Mouse (Mus musculus): ENCODE measurements around the gene Rhbg. TPM values are rescaled to one million over a fixed set of nuclear protein-coding genes. Genes with fewer than 3 reads are reported as not detected.

Rhbg gene
- polyA plus RNA-seq, 1 experiment from 2014 or later: 0.10 TPM

- peak overlapping the region; percentile 60 for H3K4me2 ChIP-seq
- ATAC-seq (replicated peaks; ENCODE audit: insufficient number of reproducible peaks, low FRiP score, low TSS enrichment): no peak
- H3K4me1 ChIP-seq (ENCODE audit: control insufficient read depth, insufficient read depth, low read length): peaks cover 6% of the 10 kb centered on the region
- no peaks in the 10 kb centered on the region for H3K9me3 ChIP-seq (replicated peaks; ENCODE audit: control insufficient read depth, low read length)
- H3K4me3 ChIP-seq (ENCODE audit: low read depth, low read length): peak overlapping the region; percentile 39
- H3K36me3 ChIP-seq (ENCODE audit: control insufficient read depth, insufficient read depth, low read length): no peaks in the 10 kb centered on the region
- WGBS (ENCODE audit: insufficient replicate concordance): under 1% methylated on average over 61 of the region's 61 CpGs
- H3K27me3 ChIP-seq (ENCODE audit: control insufficient read depth, insufficient read depth, low read length): peaks cover 97% of the 10 kb centered on the region
- no peak overlapping the region for H3K9ac ChIP-seq (ENCODE audit: low read depth, low read length)
- H3K27ac ChIP-seq (ENCODE audit: low read depth, low read length): no peak overlapping the region
These were observed 54.1 kb downstream of the Rhbg start for GRCm38 (mm10) chr3:88200161-88200971.

GRCm38 (mm10) chr3:88199541-88200110 is 54.9 kb downstream of the Rhbg start:
- Histone ChIP-seq H3K4me1 (ENCODE audit: control insufficient read depth, insufficient read depth, low read length) (peaks cover 6% of the 10 kb centered on the region), H3K9ac (ENCODE audit: low read depth, low read length) (no peak overlapping the region), H3K36me3 (ENCODE audit: control insufficient read depth, insufficient read depth, low read length) (no peaks in the 10 kb centered on the region), H3K4me2 (no peak overlapping the region), H3K9me3 (replicated peaks; ENCODE audit: control insufficient read depth, low read length) (no peaks in the 10 kb centered on the region), H3K27me3 (ENCODE audit: control insufficient read depth, insufficient read depth, low read length) (peaks cover 94% of the 10 kb centered on the region), H3K27ac (ENCODE audit: low read depth, low read length) (no peak overlapping the region), H3K4me3 (ENCODE audit: low read depth, low read length) (no peak overlapping the region)
- 56% methylated on average over 2 of the region's 2 CpGs for WGBS (ENCODE audit: insufficient replicate concordance)
- no peak for ATAC-seq (replicated peaks; ENCODE audit: insufficient number of reproducible peaks, low FRiP score, low TSS enrichment)

GRCm38 (mm10) chr3:88198505-88199020 is 55.9 kb downstream of the Rhbg start:
- Histone ChIP-seq H3K27me3 (ENCODE audit: control insufficient read depth, insufficient read depth, low read length) (peaks cover 93% of the 10 kb centered on the region), H3K27ac (ENCODE audit: low read depth, low read length) (no peak overlapping the region), H3K4me1 (ENCODE audit: control insufficient read depth, insufficient read depth, low read length) (peaks cover 6% of the 10 kb centered on the region), H3K9ac (ENCODE audit: low read depth, low read length) (no peak overlapping the region), H3K9me3 (replicated peaks; ENCODE audit: control insufficient read depth, low read length) (0 out of 2 replicates have a peak, but pooled peaks cover 3% of the 10 kb centered on the region), H3K4me3 (ENCODE audit: low read depth, low read length) (no peak overlapping the region), H3K4me2 (no peak overlapping the region), H3K36me3 (ENCODE audit: control insufficient read depth, insufficient read depth, low read length) (no peaks in the 10 kb centered on the region)
- WGBS (ENCODE audit: insufficient replicate concordance): 3% methylated on average over 9 of the region's 9 CpGs
- no peak for ATAC-seq (replicated peaks; ENCODE audit: insufficient number of reproducible peaks, low FRiP score, low TSS enrichment)

- H3K4me3 ChIP-seq (ENCODE audit: low read depth, low read length): no peak overlapping the region
- H3K4me2 ChIP-seq: no peak overlapping the region
- H3K27me3 ChIP-seq (ENCODE audit: control insufficient read depth, insufficient read depth, low read length): peaks cover 92% of the 10 kb centered on the region
- H3K4me1 ChIP-seq (ENCODE audit: control insufficient read depth, insufficient read depth, low read length): peaks cover 6% of the 10 kb centered on the region
- 0 out of 2 replicates have a peak, but pooled peaks cover 3% of the 10 kb centered on the region for H3K9me3 ChIP-seq (replicated peaks; ENCODE audit: control insufficient read depth, low read length)
- no peaks in the 10 kb centered on the region for H3K36me3 ChIP-seq (ENCODE audit: control insufficient read depth, insufficient read depth, low read length)
- no peak overlapping the region for H3K9ac ChIP-seq (ENCODE audit: low read depth, low read length)
- H3K27ac ChIP-seq (ENCODE audit: low read depth, low read length): no peak overlapping the region
- WGBS (ENCODE audit: insufficient replicate concordance): 6% methylated on average over 10 of the region's 10 CpGs
- ATAC-seq (replicated peaks; ENCODE audit: insufficient number of reproducible peaks, low FRiP score, low TSS enrichment): no peak
These were observed 56.6 kb downstream of the Rhbg start for GRCm38 (mm10) chr3:88197741-88198504.

Small RNA genes lying within 50 kb of the gene (microRNA-seq; reads per million reads assigned to microRNA genes)
- gene Gm25641 (ENCODE audit: borderline number of aligned reads): not detected
- gene Mir3093 (ENCODE audit: borderline number of aligned reads): not detected
- not detected for gene Mir9-1 (ENCODE audit: borderline number of aligned reads)

Other genes with a start within 250 kb of the Rhbg start
- gene Hapln2, start 227.1 kb downstream of the Rhbg start, polyA plus RNA-seq (2014; fragmentation: Nextera tagmentation; extraction: Ambion mirVana): not detected in 2 replicates
- 22.1 and 23.9 TPM in 2 replicates for gene Gpatch4, start 211.6 kb downstream of the Rhbg start, polyA plus RNA-seq (2014; fragmentation: Nextera tagmentation; extraction: Ambion mirVana)
- gene Naxe, start 196.2 kb downstream of the Rhbg start, polyA plus RNA-seq (2014; fragmentation: Nextera tagmentation; extraction: Ambion mirVana): 136 and 149 TPM in 2 replicates
- not detected in 2 replicates for gene Ttc24, start 176.4 kb downstream of the Rhbg start, polyA plus RNA-seq (2014; fragmentation: Nextera tagmentation; extraction: Ambion mirVana)
- 18.5 and 21.9 TPM in 2 replicates for gene Iqgap3, start 172.7 kb downstream of the Rhbg start, polyA plus RNA-seq (2014; fragmentation: Nextera tagmentation; extraction: Ambion mirVana)
- 39.8 and 45.1 TPM in 2 replicates for gene Mef2d, start 112.3 kb downstream of the Rhbg start, polyA plus RNA-seq (2014; fragmentation: Nextera tagmentation; extraction: Ambion mirVana)
- 0.31 TPM in 1 of 2 replicates, not detected in the other for gene Gm38392, start 32.5 kb upstream of the Rhbg start, polyA plus RNA-seq (2014; fragmentation: Nextera tagmentation; extraction: Ambion mirVana)
- gene Tsacc, start 42.3 kb upstream of the Rhbg start, polyA plus RNA-seq (2014; fragmentation: Nextera tagmentation; extraction: Ambion mirVana): 12.8 and 14.9 TPM in 2 replicates
- 491 and 516 TPM in 2 replicates for gene Cct3, start 42.4 kb upstream of the Rhbg start, polyA plus RNA-seq (2014; fragmentation: Nextera tagmentation; extraction: Ambion mirVana)
- 106 and 118 TPM in 2 replicates for gene Glmp, start 70.3 kb upstream of the Rhbg start, polyA plus RNA-seq (2014; fragmentation: Nextera tagmentation; extraction: Ambion mirVana)
- gene Tmem79, start 81.4 kb upstream of the Rhbg start, polyA plus RNA-seq (2014; fragmentation: Nextera tagmentation; extraction: Ambion mirVana): 1.3 TPM in 2 replicates
- 35.2 and 37.8 TPM in 2 replicates for gene Smg5, start 81.6 kb upstream of the Rhbg start, polyA plus RNA-seq (2014; fragmentation: Nextera tagmentation; extraction: Ambion mirVana)
- gene Paqr6, start 109.9 kb upstream of the Rhbg start, polyA plus RNA-seq (2014; fragmentation: Nextera tagmentation; extraction: Ambion mirVana): 2.7 and 3.0 TPM in 2 replicates
- not detected in 2 replicates for gene Bglap3, start 118.0 kb upstream of the Rhbg start, polyA plus RNA-seq (2014; fragmentation: Nextera tagmentation; extraction: Ambion mirVana)
- gene Bglap2, start 124.0 kb upstream of the Rhbg start, polyA plus RNA-seq (2014; fragmentation: Nextera tagmentation; extraction: Ambion mirVana): not detected in 2 replicates
- not detected in 2 replicates for gene Bglap, start 129.8 kb upstream of the Rhbg start, polyA plus RNA-seq (2014; fragmentation: Nextera tagmentation; extraction: Ambion mirVana)
- gene Pmf1, start 155.6 kb upstream of the Rhbg start, polyA plus RNA-seq (2014; fragmentation: Nextera tagmentation; extraction: Ambion mirVana): 115 and 118 TPM in 2 replicates
- gene Slc25a44, start 170.4 kb upstream of the Rhbg start, polyA plus RNA-seq (2014; fragmentation: Nextera tagmentation; extraction: Ambion mirVana): 14.8 and 15.6 TPM in 2 replicates
- 0.80 and 0.92 TPM in 2 replicates for gene Sema4a, start 206.5 kb upstream of the Rhbg start, polyA plus RNA-seq (2014; fragmentation: Nextera tagmentation; extraction: Ambion mirVana)